Mouse (Mus musculus): ENCODE measurements around the gene Nrf1.

- TF ChIP-seq POLR2A (IDR thresholded peaks at IDR 0.05; ENCODE audit: extremely low read depth, insufficient read depth, low read length) (no peak), CTCF (IDR thresholded peaks at IDR 0.05; ENCODE audit: low read depth, low read length) (no peak)
Measured at GRCm38 (mm10) chr6:30171967-30172366, 124.2 kb downstream of the Nrf1 start.
